Mouse (Mus musculus): Measurements from ENCODE around the gene Dnajb2.
A peak's percentile ranks its signal among the peaks of the same experiment; 100 is the strongest.

Gene Dnajb2

GRCm38 (mm10) chr1:75248041-75248772, 12.0 kb downstream of the Dnajb2 start:
- DNase-seq (ENCODE audit: low read depth, low spot score), result no peak

- peak; percentile 42 for DNase-seq (ENCODE audit: low read depth, low spot score)
These were observed 14.3 kb downstream of the Dnajb2 start for GRCm38 (mm10) chr1:75250498-75250897.

GRCm38 (mm10) chr1:75251112-75251970, 15.1 kb downstream of the Dnajb2 start:
- peak; percentile 92 for DNase-seq (ENCODE audit: low read depth, low spot score)

- no peak for DNase-seq (ENCODE audit: low read depth, low spot score)
These were observed 16.1 kb downstream of the Dnajb2 start for GRCm38 (mm10) chr1:75252308-75252707.

GRCm38 (mm10) chr1:75253029-75253428, 16.8 kb downstream of the Dnajb2 start:
- peak; percentile 61 for DNase-seq (ENCODE audit: low read depth, low spot score)

GRCm38 (mm10) chr1:75253849-75254624, 17.8 kb downstream of the Dnajb2 start:
- DNase-seq (ENCODE audit: low read depth, low spot score), result peak; percentile 82

- DNase-seq (ENCODE audit: low read depth, low spot score), result no peak
These were observed 18.4 kb downstream of the Dnajb2 start for GRCm38 (mm10) chr1:75254625-75255013.

- DNase-seq (ENCODE audit: low read depth, low spot score), result no peak
These were observed 19.4 kb downstream of the Dnajb2 start for GRCm38 (mm10) chr1:75255516-75256046.

- no peak for DNase-seq (ENCODE audit: low read depth, low spot score)
These were observed 25.1 kb downstream of the Dnajb2 start for GRCm38 (mm10) chr1:75261278-75261677.

GRCm38 (mm10) chr1:75262969-75263951, 27.1 kb downstream of the Dnajb2 start:
- peak; percentile 90 for DNase-seq (ENCODE audit: low read depth, low spot score)

GRCm38 (mm10) chr1:75264091-75264880, 28.1 kb downstream of the Dnajb2 start, which contains the start of gene Ptprn:
Gene Ptprn, minus strand, starts transcription at chr1:75264502.
- DNase-seq (ENCODE audit: low read depth, low spot score), result peak; percentile 86

GRCm38 (mm10) chr1:75277195-75278188, 41.3 kb downstream of the Dnajb2 start:
- peak; percentile 83 for DNase-seq (ENCODE audit: low read depth, low spot score)

- peak; percentile 55 for DNase-seq (ENCODE audit: low read depth, low spot score)
These were observed 42.0 kb downstream of the Dnajb2 start, which contains the start of gene Resp18 for GRCm38 (mm10) chr1:75278228-75278627. Gene Resp18, minus strand, starts transcription at chr1:75278415.

- DNase-seq (ENCODE audit: low read depth, low spot score), result no peak
These were observed 46.8 kb downstream of the Dnajb2 start for GRCm38 (mm10) chr1:75283017-75283416.

GRCm38 (mm10) chr1:75284911-75285310, 48.7 kb downstream of the Dnajb2 start:
- DNase-seq (ENCODE audit: low read depth, low spot score), result no peak

GRCm38 (mm10) chr1:75289376-75289775, 53.2 kb downstream of the Dnajb2 start:
- DNase-seq (ENCODE audit: low read depth, low spot score), result no peak

- no peak for DNase-seq (ENCODE audit: low read depth, low spot score)
These were observed 53.8 kb downstream of the Dnajb2 start for GRCm38 (mm10) chr1:75289888-75290431.

- DNase-seq (ENCODE audit: low read depth, low spot score), result peak; percentile 36
These were observed 54.4 kb downstream of the Dnajb2 start for GRCm38 (mm10) chr1:75290582-75290981.
